Mouse (Mus musculus) spleen, postnatal 36 days (tissue): ENCODE measurements around the gene Tsfm.

Experiments
- DNase-seq, 2 experiments: peaks; one replicate each; pipeline ENCODE4 v3.0.0; 2022; ENCODE audit warnings: low spot score in 2 of 2, mixed read lengths in 1 of 2

The Tsfm gene

GRCm38 (mm10) chr10:126962271-126962965, 68.2 kb downstream of the Tsfm start:
- no peak for DNase-seq

- no peak for DNase-seq
Observed at GRCm38 (mm10) chr10:126961757-126962156, 68.9 kb downstream of the Tsfm start.
